Mouse (Mus musculus) CH12.LX (cell line): ENCODE data around the gene Ephx1. TPM values are rescaled to one million over a fixed set of nuclear protein-coding genes. Genes with fewer than 3 reads are reported as not detected.

ENCODE experiments used
- DNase-seq: peaks from one replicate; pipeline ENCODE4 v3.0.0-alpha.2; 2013; ENCODE audit errors: extremely low read depth
- H3K27ac ChIP-seq: 2 replicates; pipeline ENCODE4 v1.5.1; 2012; ENCODE audit warnings: low read depth, mild to moderate bottlenecking, control low read depth, moderate library complexity; ENCODE audit not compliant: insufficient read depth
- H3K27me3 ChIP-seq: replicated peaks from 2 replicates; pipeline ENCODE3; 2012; ENCODE audit warnings: inconsistent platforms
- H3K36me3 ChIP-seq, 2 experiments: replicated peaks in 1 of 2; 2 replicates each; pipeline versions ENCODE3 to v1.6.1; 2012; ENCODE audit warnings: inconsistent platforms in 1 of 2, low read length in 1 of 2, mild to moderate bottlenecking in 1 of 2, mixed read lengths in 1 of 2, moderate library complexity in 1 of 2; ENCODE audit not compliant: control insufficient read depth in 1 of 2, insufficient read depth in 1 of 2
- H3K4me1 ChIP-seq, 2 experiments: 2 replicates each; pipeline ENCODE4 v1.6.1; 2012; ENCODE audit warnings: inconsistent platforms in 1 of 2, moderate library complexity in 1 of 2; ENCODE audit not compliant: insufficient read depth in 2 of 2, control insufficient read depth in 1 of 2
- H3K4me2 ChIP-seq: 2 replicates; pipeline ENCODE4 v1.6.1; 2012; ENCODE audit warnings: low read depth, mild to moderate bottlenecking, control low read depth; ENCODE audit not compliant: poor library complexity, insufficient read depth, severe bottlenecking
- H3K4me3 ChIP-seq, 3 experiments: fragments of 150-350 bp in 1 of 3; sonication (generic) in 1 of 3; replicated peaks in 1 of 3; 2 replicates each; pipeline versions ENCODE3 to v1.5.1; 2011 to 2012; ENCODE audit warnings: low read depth in 2 of 3, low read length in 2 of 3, mild to moderate bottlenecking in 2 of 3, moderate library complexity in 2 of 3, control low read depth in 1 of 3, improper control_type of control experiment in 1 of 3, inconsistent platforms in 1 of 3, mixed read lengths in 1 of 3; ENCODE audit not compliant: poor library complexity in 1 of 3
- H3K79me2 ChIP-seq: replicated peaks from 2 replicates; pipeline ENCODE4 v1.6.1; 2012; ENCODE audit warnings: mild to moderate bottlenecking, moderate library complexity; ENCODE audit not compliant: control insufficient read depth, poor library complexity, insufficient read depth, severe bottlenecking; ENCODE audit errors: extremely low read depth
- H3K9ac ChIP-seq: 2 replicates; pipeline ENCODE4 v1.6.1; 2012; ENCODE audit warnings: low read depth, mild to moderate bottlenecking, control low read depth, moderate library complexity; ENCODE audit not compliant: insufficient read depth
- H3K9me3 ChIP-seq: replicated peaks from 2 replicates; pipeline ENCODE3; 2012; ENCODE audit warnings: low read length, inconsistent platforms, mixed read lengths
- BHLHE40 ChIP-seq: IDR thresholded peaks from 2 replicates; pipeline ENCODE4 v1.6.1; 2011; ENCODE audit warnings: mild to moderate bottlenecking, low read depth, low read length, improper control_type of control experiment
- CHD1 ChIP-seq: IDR thresholded peaks from 2 replicates; pipeline ENCODE4 v1.6.1; 2012; ENCODE audit warnings: low read depth, low read length, improper control_type of control experiment, inconsistent platforms
- CHD2 ChIP-seq: IDR thresholded peaks from 2 replicates; pipeline ENCODE4 v1.6.1; 2011; ENCODE audit warnings: low read length, improper control_type of control experiment
- ELF1 ChIP-seq: IDR thresholded peaks from 2 replicates; pipeline ENCODE4 v1.6.1; 2014; ENCODE audit warnings: low read depth, mild to moderate bottlenecking, inconsistent platforms, low read length, improper control_type of control experiment
- HCFC1 ChIP-seq: IDR thresholded peaks from 2 replicates; pipeline ENCODE4 v1.6.1; 2012; ENCODE audit warnings: low read depth, mild to moderate bottlenecking, inconsistent platforms, low read length, improper control_type of control experiment
- IRF4 ChIP-seq: IDR thresholded peaks from 2 replicates; pipeline ENCODE4 v1.6.1; 2014; ENCODE audit warnings: low read depth, mild to moderate bottlenecking, inconsistent platforms, low read length, improper control_type of control experiment
- JUN ChIP-seq: IDR thresholded peaks from 2 replicates; pipeline ENCODE4 v1.6.1; 2011; ENCODE audit warnings: low read depth, mild to moderate bottlenecking, low read length, improper control_type of control experiment, moderate library complexity; ENCODE audit not compliant: insufficient read depth
- JUND ChIP-seq: conservative IDR thresholded peaks from 2 replicates; pipeline ENCODE4 v1.6.1; 2011; ENCODE audit warnings: low read depth, low read length, improper control_type of control experiment
- KAT2A ChIP-seq: IDR thresholded peaks from 2 replicates; pipeline ENCODE4 v1.6.1; 2012; ENCODE audit warnings: low read length, improper control_type of control experiment, inconsistent platforms; ENCODE audit not compliant: insufficient replicate concordance
- MAFK ChIP-seq: IDR thresholded peaks from 2 replicates; pipeline ENCODE4 v1.6.1; 2011; ENCODE audit warnings: low read length, improper control_type of control experiment; ENCODE audit not compliant: insufficient replicate concordance
- MAX ChIP-seq: IDR thresholded peaks from 2 replicates; pipeline ENCODE4 v1.6.1; 2011; ENCODE audit warnings: low read length, improper control_type of control experiment
- MAZ ChIP-seq: IDR thresholded peaks from 2 replicates; pipeline ENCODE4 v1.6.1; 2012; ENCODE audit warnings: low read depth, mild to moderate bottlenecking, inconsistent platforms, low read length, improper control_type of control experiment, moderate library complexity
- MYC ChIP-seq: IDR thresholded peaks from 2 replicates; pipeline ENCODE4 v1.6.1; 2011; ENCODE audit warnings: low read depth, mild to moderate bottlenecking, improper control_type of control experiment, low read length
- NRF1 ChIP-seq: IDR thresholded peaks from 2 replicates; pipeline ENCODE4 v1.6.1; 2014; ENCODE audit warnings: low read depth, mild to moderate bottlenecking, inconsistent platforms, low read length, improper control_type of control experiment, moderate library complexity
- POLR2AphosphoS2 ChIP-seq: IDR thresholded peaks from 2 replicates; pipeline ENCODE4 v1.6.1; 2011; ENCODE audit warnings: low read depth, low read length, improper control_type of control experiment
- SIN3A ChIP-seq: IDR thresholded peaks from 2 replicates; pipeline ENCODE4 v1.6.1; 2012; ENCODE audit warnings: low read length, improper control_type of control experiment, inconsistent platforms
- SMC3 ChIP-seq: IDR thresholded peaks from 2 replicates; pipeline ENCODE4 v1.6.1; 2011; ENCODE audit warnings: low read depth, low read length, improper control_type of control experiment
- TBP ChIP-seq: conservative IDR thresholded peaks from 2 replicates; pipeline ENCODE4 v1.6.1; 2011; ENCODE audit warnings: low read depth, low read length, improper control_type of control experiment
- TCF12 ChIP-seq: IDR thresholded peaks from 2 replicates; pipeline ENCODE4 v1.6.1; 2014; ENCODE audit warnings: low read depth, mild to moderate bottlenecking, inconsistent platforms, low read length, improper control_type of control experiment
- USF1 ChIP-seq: IDR thresholded peaks from 2 replicates; pipeline ENCODE4 v1.6.1; 2014; ENCODE audit warnings: low read depth, mild to moderate bottlenecking, inconsistent platforms, low read length, improper control_type of control experiment
- ZC3H11A ChIP-seq: IDR thresholded peaks from 2 replicates; pipeline ENCODE4 v1.6.1; 2012; ENCODE audit warnings: low read depth, mild to moderate bottlenecking, inconsistent platforms, low read length, improper control_type of control experiment
- ZKSCAN1 ChIP-seq: IDR thresholded peaks from 2 replicates; pipeline ENCODE4 v1.6.1; 2012; ENCODE audit warnings: low read depth, inconsistent platforms, low read length, improper control_type of control experiment, borderline replicate concordance
- ZNF384 ChIP-seq: IDR thresholded peaks from 2 replicates; pipeline ENCODE4 v1.6.1; 2012; ENCODE audit warnings: low read depth, low read length, improper control_type of control experiment, inconsistent platforms
- dilution Hi-C: fragments of 300-500 bp; cut with MboI; formaldehyde crosslinking; loops from 2 replicates; pipeline ENCODE4 v1.14.3; 2020; ENCODE audit warnings: low sequenced_read_pairs; ENCODE audit not compliant: extremely low pct_unique_long_range_greater_than_20kb, extremely low pct_ligation_motif_present
- in situ Hi-C: fragments of 300-500 bp; cut with MboI; formaldehyde crosslinking; loops from 3 replicates; pipeline ENCODE4 v1.14.3; 2019; ENCODE audit warnings: low sequenced_read_pairs, low pct_ligation_motif_present, low pct_unique_long_range_greater_than_20kb, mixed read lengths
- polyA plus RNA-seq: library from polyadenylated mRNA; unstranded; fragments of >175 nt; gene quantifications from 2 replicates; pipeline ENCODE4 v1.2.1, GENCODE M21; 2012; ENCODE audit warnings: low read depth; ENCODE audit not compliant: insufficient read length
- total RNA-seq, 2 experiments: library from RNA; depleted of rRNA; stranded (reverse); fragments of 300-350 nt in 1 of 2; fragments of >200 nt in 1 of 2; gene quantifications; 2 replicates each; pipeline ENCODE4 v1.2.3; 2012 to 2014

The Ephx1 gene
- total and polyA plus RNA-seq, 3 experiments, result 10.7 to 20.7 (median 12.0) TPM

DNA sequence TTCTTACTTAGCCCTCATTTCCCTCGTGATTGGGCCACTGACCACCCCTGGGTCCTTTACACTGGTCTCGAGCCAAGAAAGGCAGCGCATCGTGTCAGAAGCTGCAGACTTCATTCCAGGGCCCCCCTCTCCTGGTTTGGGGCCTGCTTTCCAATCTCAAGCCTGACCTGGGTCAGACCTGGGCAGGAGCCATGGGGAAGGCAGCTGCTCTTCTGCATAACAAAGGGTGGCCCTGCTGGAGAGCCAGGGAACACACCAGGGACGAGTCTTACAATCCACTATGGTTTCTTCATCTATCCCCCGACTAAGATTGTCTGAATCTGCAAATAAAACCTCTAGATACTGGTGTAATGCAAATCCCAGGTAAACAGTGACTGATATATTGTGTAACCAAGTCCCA is 87.0 kb downstream of the Ephx1 start:
- H3K79me2 ChIP-seq, result no peaks in the 10 kb centered on the region
- dilution Hi-C loops, result no loop called here
- H3K36me3 ChIP-seq, result no peaks in the 10 kb centered on the region
- TF ChIP-seq ZC3H11A, result no peak
- no peak for TF ChIP-seq USF1
- no peak for TF ChIP-seq MYC
- TF ChIP-seq CHD1, result no peak
- TF ChIP-seq MAX, result no peak
- no peak for TF ChIP-seq MAZ
- TF ChIP-seq, all 38 proteins: peak for 0
- Histone ChIP-seq H3K9me3 (no peaks in the 10 kb centered on the region), H3K27ac (no peak overlapping the region), H3K4me3 (no peak overlapping the region), H3K9ac (no peak overlapping the region), H3K4me1 (no peaks in the 10 kb centered on the region), H3K4me2 (no peak overlapping the region), H3K27me3 (peaks cover 28% of the 10 kb centered on the region)
- in situ Hi-C loops, result no loop called here
- no peak for DNase-seq

DNA sequence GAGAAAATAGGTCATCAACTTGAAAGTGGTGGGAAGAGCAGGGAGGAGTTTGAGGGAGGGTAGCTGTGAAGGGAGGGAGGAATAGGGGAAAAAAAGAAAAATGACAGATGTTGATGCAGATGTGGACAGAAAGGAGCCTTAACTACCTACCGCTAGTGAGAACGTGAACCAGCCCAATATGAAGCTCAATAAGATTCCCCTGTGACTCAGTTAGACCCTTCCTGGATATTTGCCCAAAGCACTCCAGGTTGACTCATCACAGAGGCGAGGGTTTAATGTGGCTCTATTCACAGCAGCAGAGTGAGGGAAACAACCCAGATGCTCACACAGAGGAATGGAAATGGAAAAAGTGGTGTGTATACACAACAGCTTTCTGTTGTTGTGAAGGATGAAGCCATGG is 89.6 kb downstream of the Ephx1 start:
- Histone ChIP-seq H3K4me3 (no peak overlapping the region), H3K4me2 (no peak overlapping the region), H3K9me3 (no peaks in the 10 kb centered on the region), H3K4me1 (peaks cover 6 to 22% of the 10 kb centered on the region in 2 experiments), H3K36me3 (no peaks in the 10 kb centered on the region), H3K9ac (no peak overlapping the region), H3K27me3 (peaks cover 28% of the 10 kb centered on the region)
- no peak for DNase-seq
- in situ Hi-C loops, result no loop called here
- TF ChIP-seq ZKSCAN1 (no peak), ZC3H11A (no peak), POLR2AphosphoS2 (no peak), KAT2A (no peak), IRF4 (no peak), JUND (no peak), JUN (no peak), ZNF384 (no peak), TCF12 (no peak), ELF1 (no peak), NRF1 (no peak), HCFC1 (no peak), MAFK (no peak), MAZ (no peak), BHLHE40 (no peak), CHD1 (no peak), SIN3A (no peak), CHD2 (no peak), SMC3 (no peak), TBP (no peak)
- TF ChIP-seq, all 38 proteins: peak for 0
- dilution Hi-C loops, result no loop called here
- Histone ChIP-seq H3K27ac (no peak overlapping the region), H3K79me2 (no peaks in the 10 kb centered on the region)
